Mouse (Mus musculus) lung, postnatal 0 days (tissue): ENCODE results near the gene Nploc4. TPM values are rescaled to one million over a fixed set of nuclear protein-coding genes. Genes with fewer than 3 reads are reported as not detected.

Source experiments
- ATAC-seq: fragments of 200-750 bp; cut with Nextera tagmentation; 2 replicates; pipeline ENCODE4 v1.8.0; 2017; ENCODE audit warnings: moderate library complexity
- DNase-seq: peaks from one replicate; pipeline ENCODE4 v3.0.0-alpha.2; 2016; ENCODE audit warnings: low spot score
- H3K27ac ChIP-seq: fragments of 300-500 bp; sonication (generic); 2 replicates; pipeline ENCODE4 v1.5.1; 2014; ENCODE audit warnings: antibody characterized with exemption, mild to moderate bottlenecking, low read length, mixed read lengths
- H3K27me3 ChIP-seq: fragments of 300-500 bp; sonication (generic); replicated peaks from 2 replicates; pipeline ENCODE4 v1.6.1; 2014; ENCODE audit warnings: low read length, mixed read lengths; ENCODE audit not compliant: insufficient read depth
- H3K36me3 ChIP-seq: fragments of 300-500 bp; sonication (generic); 2 replicates; pipeline ENCODE4 v1.6.1; 2014; ENCODE audit warnings: low read length, mixed read lengths; ENCODE audit not compliant: insufficient read depth
- H3K4me1 ChIP-seq: fragments of 300-500 bp; sonication (generic); 2 replicates; pipeline ENCODE4 v1.6.1; 2014; ENCODE audit warnings: antibody characterized with exemption, low read depth, low read length, mixed read lengths; ENCODE audit not compliant: insufficient read depth
- H3K4me2 ChIP-seq: fragments of 300-500 bp; sonication (generic); replicated peaks from 2 replicates; pipeline ENCODE4 v1.6.1; 2014; ENCODE audit warnings: low read depth, mild to moderate bottlenecking, low read length, moderate library complexity, mixed read lengths
- H3K4me3 ChIP-seq: fragments of 300-500 bp; sonication (generic); 2 replicates; pipeline ENCODE4 v1.5.1; 2014; ENCODE audit warnings: low read depth, low read length
- H3K9ac ChIP-seq: fragments of 300-500 bp; sonication (generic); replicated peaks from 2 replicates; pipeline ENCODE4 v1.6.1; 2014; ENCODE audit warnings: low read depth, mild to moderate bottlenecking
- H3K9me3 ChIP-seq: fragments of 300-500 bp; sonication (generic); 2 replicates; pipeline ENCODE4 v1.6.1; 2016; ENCODE audit warnings: low read length, mixed read lengths
- CTCF ChIP-seq: IDR thresholded peaks from 2 replicates; pipeline ENCODE4 v1.5.1; 2016; ENCODE audit warnings: antibody characterized with exemption, mild to moderate bottlenecking
- EP300 ChIP-seq: IDR thresholded peaks from 2 replicates; pipeline ENCODE4 v1.6.1; 2016; ENCODE audit warnings: antibody characterized with exemption, mild to moderate bottlenecking, control low read depth
- WGBS: fragments of 180-500 bp; shearing (Covaris S2); extraction: QIAGEN DNeasy Blood & Tissue Kit; methylation state at CpG from one replicate; pipeline ENCODE4 v1.1.7; 2014; 5-methylcytosine and 5-hydroxymethylcytosine counted together
- polyA plus RNA-seq: library from polyadenylated mRNA; unstranded; fragments of >200 nt; fragmentation: Nextera tagmentation; extraction: Ambion mirVana; gene quantifications from 2 replicates; pipeline ENCODE4 v1.2.1, GENCODE M21; 2015

Gene Nploc4
- polyA plus RNA-seq, 1 experiment from 2014 or later, result 15.3 TPM

DNA sequence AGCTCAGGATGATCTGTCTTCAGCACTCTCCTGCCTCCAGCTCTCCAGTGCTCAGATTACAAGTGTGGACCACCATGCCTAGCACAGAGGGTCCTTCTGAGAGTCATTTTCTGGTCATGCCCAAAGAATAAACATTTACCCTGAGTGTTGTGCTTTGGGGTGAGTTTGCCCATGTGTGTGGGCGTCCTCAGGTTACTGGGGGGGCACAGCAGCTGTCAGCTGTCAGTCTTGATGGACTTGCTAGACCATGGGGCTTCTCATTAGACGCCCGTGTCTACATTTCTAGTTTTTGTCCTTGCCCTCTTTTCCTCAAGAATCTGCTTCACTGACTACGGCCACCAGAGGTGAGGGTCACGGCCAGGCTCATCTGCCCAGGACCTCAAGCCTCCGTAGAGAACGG, 9.7 kb upstream of the Nploc4 start:
- H3K4me1 ChIP-seq, result no peaks in the 10 kb centered on the region
- WGBS, result 68% methylated on average over 7 of the region's 7 CpGs
- H3K4me2 ChIP-seq, result no peak overlapping the region
- H3K36me3 ChIP-seq, result no peaks in the 10 kb centered on the region
- DNase-seq, result no peak
- no peak for ATAC-seq
- H3K4me3 ChIP-seq, result no peak overlapping the region
- H3K27ac ChIP-seq, result no peak overlapping the region
- no peak overlapping the region for H3K9ac ChIP-seq
- no peak for TF ChIP-seq EP300
- TF ChIP-seq CTCF, result no peak
- no peaks in the 10 kb centered on the region for H3K9me3 ChIP-seq
- H3K27me3 ChIP-seq, result no peaks in the 10 kb centered on the region

DNA sequence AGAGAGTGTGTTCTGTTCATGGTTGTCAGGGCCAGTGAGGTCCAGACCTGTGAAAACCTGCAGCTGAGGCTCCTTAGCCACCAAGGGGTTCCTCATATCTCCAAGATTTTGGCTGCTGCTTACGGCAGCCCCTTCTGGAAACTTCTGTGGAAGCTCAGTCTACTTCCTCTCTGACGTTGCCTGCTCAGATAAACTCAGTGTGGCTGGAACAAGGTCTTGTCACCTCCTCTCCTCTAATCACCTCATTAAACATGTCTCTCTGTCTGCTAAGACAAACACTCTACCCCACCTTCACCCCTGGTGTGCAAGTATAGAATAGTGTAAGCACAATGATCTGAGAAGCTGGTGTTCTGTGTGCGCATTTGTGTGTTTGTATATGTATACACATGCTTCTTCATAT, 8.0 kb upstream of the Nploc4 start:
- Histone ChIP-seq H3K36me3 (no peaks in the 10 kb centered on the region), H3K9me3 (no peaks in the 10 kb centered on the region), H3K27me3 (no peaks in the 10 kb centered on the region), H3K4me3 (no peak overlapping the region), H3K4me1 (no peaks in the 10 kb centered on the region), H3K9ac (no peak overlapping the region), H3K27ac (no peak overlapping the region), H3K4me2 (no peak overlapping the region)
- TF ChIP-seq CTCF (no peak), EP300 (no peak)
- ATAC-seq (no peak), DNase-seq (no peak)
- 31% methylated on average over 3 of the region's 3 CpGs for WGBS

DNA sequence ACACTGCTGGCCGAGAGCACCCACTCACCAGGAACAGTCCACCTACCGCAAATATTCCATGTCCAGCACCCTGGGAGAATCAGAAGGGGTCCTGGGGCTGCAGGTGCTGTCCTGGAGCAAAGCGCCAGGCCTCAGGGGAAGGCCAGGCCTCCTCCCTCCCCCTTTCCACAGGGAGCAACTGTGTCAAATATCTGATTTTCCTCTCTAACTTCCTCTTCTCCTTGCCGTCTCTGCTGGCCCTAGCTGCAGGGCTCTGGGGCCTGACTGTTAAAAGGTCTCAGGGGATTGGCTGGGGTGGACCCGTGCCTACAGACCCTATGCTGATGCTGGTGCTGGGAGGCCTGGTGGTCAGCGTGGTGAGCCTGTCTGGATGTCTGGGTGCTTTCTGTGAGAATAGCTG, 6.6 kb upstream of the Nploc4 start:
- Histone ChIP-seq H3K4me3 (no peak overlapping the region), H3K9ac (no peak overlapping the region), H3K27me3 (no peaks in the 10 kb centered on the region), H3K27ac (no peak overlapping the region), H3K36me3 (no peaks in the 10 kb centered on the region), H3K4me1 (no peaks in the 10 kb centered on the region), H3K4me2 (no peak overlapping the region), H3K9me3 (no peaks in the 10 kb centered on the region)
- DNase-seq (no peak), ATAC-seq (no peak)
- whole genome bisulfite sequencing, result 56% methylated on average over 6 of the region's 6 CpGs
- no peak for TF ChIP-seq EP300
- no peak for TF ChIP-seq CTCF

DNA sequence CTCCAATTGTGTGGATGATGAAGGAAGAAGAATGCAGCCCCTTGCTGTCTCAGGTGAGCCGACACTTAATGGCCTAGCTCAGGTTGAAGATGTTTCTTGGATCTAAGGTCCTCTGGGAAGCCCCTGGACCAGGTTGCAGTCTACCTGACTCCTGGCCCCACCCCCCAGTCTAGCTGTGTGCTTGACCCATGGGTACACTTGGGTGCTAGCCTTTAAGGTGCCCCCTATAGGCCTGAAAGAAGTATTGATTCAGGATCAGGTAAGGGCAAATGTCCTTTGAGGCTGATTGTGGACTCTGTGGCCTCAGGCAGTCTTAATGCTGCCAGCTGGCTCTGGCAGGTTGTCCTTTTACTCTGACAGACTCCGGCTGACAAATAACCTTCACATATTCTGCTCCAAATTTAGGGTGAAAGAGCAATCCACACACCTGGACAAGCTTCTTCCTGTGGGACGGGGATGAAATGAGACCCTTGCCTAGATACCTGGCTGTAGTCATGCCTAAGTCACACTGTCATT, 5.3 kb upstream of the Nploc4 start:
- H3K9ac ChIP-seq, result no peak overlapping the region
- H3K27me3 ChIP-seq, result no peaks in the 10 kb centered on the region
- ATAC-seq (no peak), DNase-seq (no peak)
- no peak overlapping the region for H3K4me2 ChIP-seq
- WGBS, result 83% methylated on average over 3 of the region's 3 CpGs
- no peak overlapping the region for H3K27ac ChIP-seq
- no peaks in the 10 kb centered on the region for H3K4me1 ChIP-seq
- TF ChIP-seq CTCF (no peak), EP300 (no peak)
- H3K9me3 ChIP-seq, result no peaks in the 10 kb centered on the region
- no peak overlapping the region for H3K4me3 ChIP-seq
- no peaks in the 10 kb centered on the region for H3K36me3 ChIP-seq

DNA sequence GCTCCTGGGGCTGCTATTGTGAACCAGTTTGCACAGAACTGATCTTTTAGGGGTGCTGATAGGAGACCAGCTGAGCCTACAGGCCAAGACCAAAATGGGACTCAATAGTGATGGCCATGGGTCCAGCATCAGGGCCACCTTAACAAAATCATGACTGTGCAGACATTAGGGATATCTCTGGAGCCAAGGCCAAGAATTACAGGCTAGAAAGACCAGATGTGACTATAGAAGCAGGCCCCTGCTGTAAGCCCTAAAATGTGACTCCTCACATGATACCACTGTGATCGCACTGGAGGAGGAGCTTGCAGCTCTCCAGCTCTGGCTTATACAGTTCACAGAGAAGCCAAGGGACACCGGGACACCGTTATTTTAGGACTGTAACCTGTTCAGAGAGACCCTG, 4.8 kb upstream of the Nploc4 start, which contains the start of gene Tspan10:
Gene Tspan10 (plus strand): TSS at position 301 of the 400 bp plus-strand sequence.
- ATAC-seq, result no peak
- Histone ChIP-seq H3K4me2 (no peak within 1 kb of the TSS), H3K4me1 (no peaks in the 10 kb centered on the region), H3K9ac (no peak within 1 kb of the TSS), H3K36me3 (no peaks in the 10 kb centered on the region), H3K9me3 (no peaks in the 10 kb centered on the region), H3K4me3 (no peak within 1 kb of the TSS), H3K27me3 (no peaks in the 10 kb centered on the region), H3K27ac (no peak within 1 kb of the TSS)
- 93% methylated on average over 3 of the region's 3 CpGs for WGBS
- no peak for DNase-seq
- no peak for TF ChIP-seq EP300

DNA sequence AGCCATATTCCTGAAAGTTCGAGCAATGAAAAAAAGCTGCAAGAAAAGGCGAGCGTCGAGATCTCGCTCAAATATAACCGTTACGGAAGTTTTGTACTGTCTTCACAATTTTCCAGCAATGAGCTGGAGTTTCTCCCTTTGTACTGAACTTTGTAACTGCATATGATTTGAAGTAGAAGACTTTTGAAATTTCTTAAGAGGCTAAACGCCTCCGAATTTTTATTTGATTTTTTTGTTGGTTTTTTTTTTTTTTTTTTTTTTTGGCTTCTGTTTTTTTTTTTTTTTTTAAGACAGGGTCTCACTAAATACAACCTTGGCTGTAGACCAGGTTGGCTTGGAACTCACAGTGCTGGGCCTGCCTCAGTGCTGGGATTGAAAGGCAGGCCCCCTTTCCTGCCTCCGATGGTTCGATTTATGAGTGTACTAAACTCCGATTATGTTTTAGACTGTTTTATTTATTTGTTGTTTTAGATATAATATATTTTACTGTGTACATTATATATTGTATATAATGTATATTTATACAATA, 413 bp upstream of the Nploc4 start:
- TF ChIP-seq CTCF, result no peak
- TF ChIP-seq EP300, result no peak
- Histone ChIP-seq H3K9me3 (no peaks in the 10 kb centered on the region), H3K27ac (peak overlapping the region; percentile 78; the same call in 1 of the 2 replicates), H3K9ac (peak overlapping the region; percentile 85; the same call in 1 of the 2 replicates), H3K27me3 (no peaks in the 10 kb centered on the region), H3K4me2 (peak overlapping the region; percentile 73), H3K4me3 (peak overlapping the region; percentile 99), H3K4me1 (0 out of 2 replicates have a peak, but pooled peaks cover 6% of the 10 kb centered on the region), H3K36me3 (0 out of 2 replicates have a peak, but pooled peaks cover 6% of the 10 kb centered on the region)
- DNase-seq (no peak), ATAC-seq (no peak)
- WGBS, result 24% methylated on average over 12 of the region's 12 CpGs

DNA sequence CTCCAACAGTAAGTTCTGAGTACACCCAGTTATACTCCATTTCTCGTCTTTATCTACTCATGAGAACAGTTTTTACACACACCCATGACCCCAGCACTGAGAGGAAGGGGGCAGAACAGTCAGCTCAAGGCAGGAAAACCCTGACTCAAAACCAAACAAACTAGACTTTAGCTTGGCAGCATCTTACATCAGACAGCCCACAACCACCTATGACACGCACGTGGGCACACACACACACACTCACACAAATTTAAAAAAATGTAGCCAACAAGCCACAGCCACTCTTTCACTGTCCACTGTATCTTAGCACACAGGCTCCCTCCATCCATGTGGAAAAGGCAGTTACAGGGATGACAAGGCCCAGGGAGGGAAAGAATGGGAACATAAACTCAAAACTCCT, 10.8 kb downstream of the Nploc4 start:
- H3K9ac ChIP-seq, result no peak overlapping the region
- peaks cover 36% of the 10 kb centered on the region for H3K36me3 ChIP-seq
- no peaks in the 10 kb centered on the region for H3K4me1 ChIP-seq
- no peak overlapping the region for H3K27ac ChIP-seq
- H3K27me3 ChIP-seq, result no peaks in the 10 kb centered on the region
- ATAC-seq (no peak), DNase-seq (no peak)
- no peaks in the 10 kb centered on the region for H3K9me3 ChIP-seq
- TF ChIP-seq CTCF (no peak), EP300 (no peak)
- H3K4me2 ChIP-seq, result no peak overlapping the region
- WGBS, result 85% methylated on average over 3 of the region's 3 CpGs
- H3K4me3 ChIP-seq, result no peak overlapping the region
